Mouse (Mus musculus): ENCODE data around the gene Get4. TPM values are rescaled to one million over a fixed set of nuclear protein-coding genes. Genes with fewer than 3 reads are reported as not detected.
A peak's percentile ranks its signal among the peaks of the same experiment; 100 is the strongest.

Gene Get4
- 122 and 137 TPM in 2 replicates for polyA plus RNA-seq (2015; fragmentation: Nextera tagmentation; extraction: Ambion mirVana)

GRCm38 (mm10) chr5:139252081-139252909, at the start of gene Get4:
Gene Get4 (plus strand): TSS chr5:139252324.
- peaks cover 43% of the 10 kb centered on the region for H3K36me3 ChIP-seq (ENCODE audit: poor library complexity, severe bottlenecking)
- WGBS: under 1% methylated on average over 48 of the region's 90 CpGs
- ATAC-seq: peak; percentile 96

GRCm38 (mm10) chr5:139203312-139203711, 48.8 kb upstream of the Get4 start:
- WGBS: 90% methylated on average over 5 of the region's 5 CpGs
- no peak for ATAC-seq
- no peaks in the 10 kb centered on the region for H3K9me3 ChIP-seq (replicated peaks)
- H3K4me1 ChIP-seq: peaks cover 43% of the 10 kb centered on the region
- H3K27ac ChIP-seq: no peak overlapping the region
- no peak overlapping the region for H3K4me2 ChIP-seq
- no peak overlapping the region for H3K9ac ChIP-seq
- H3K36me3 ChIP-seq (ENCODE audit: poor library complexity, severe bottlenecking): 0 out of 2 replicates have a peak, but pooled peaks cover 5% of the 10 kb centered on the region
- no peaks in the 10 kb centered on the region for H3K27me3 ChIP-seq
- H3K4me3 ChIP-seq: no peak overlapping the region

More at GRCm38 (mm10) chr5:139252081-139252909, at the start of gene Get4:
- Histone ChIP-seq H3K4me1 (peaks cover 35% of the 10 kb centered on the region), H3K27ac (peak within 1 kb of the TSS; percentile 82), H3K27me3 (no peaks in the 10 kb centered on the region), H3K9me3 (replicated peaks) (no peaks in the 10 kb centered on the region), H3K4me2 (peak within 1 kb of the TSS; percentile 97), H3K9ac (peak within 1 kb of the TSS; percentile 90), H3K4me3 (peak within 1 kb of the TSS; percentile 84)

GRCm38 (mm10) chr5:139206081-139206480, 46.0 kb upstream of the Get4 start:
- no peak for ATAC-seq
- no peaks in the 10 kb centered on the region for H3K9me3 ChIP-seq (replicated peaks)
- peaks cover 34% of the 10 kb centered on the region for H3K4me1 ChIP-seq
- H3K27me3 ChIP-seq: no peaks in the 10 kb centered on the region
- 83% methylated on average over 4 of the region's 4 CpGs for WGBS
- no peak overlapping the region for H3K4me2 ChIP-seq
- H3K9ac ChIP-seq: no peak overlapping the region
- H3K4me3 ChIP-seq: no peak overlapping the region
- peaks cover 26% of the 10 kb centered on the region for H3K36me3 ChIP-seq (ENCODE audit: poor library complexity, severe bottlenecking)
- no peak overlapping the region for H3K27ac ChIP-seq

GRCm38 (mm10) chr5:139206525-139206924, 45.6 kb upstream of the Get4 start:
- ATAC-seq: no peak
- Histone ChIP-seq H3K9ac (no peak overlapping the region), H3K36me3 (ENCODE audit: poor library complexity, severe bottlenecking) (peaks cover 27% of the 10 kb centered on the region), H3K4me1 (peaks cover 30% of the 10 kb centered on the region), H3K4me2 (no peak overlapping the region), H3K27ac (no peak overlapping the region), H3K27me3 (no peaks in the 10 kb centered on the region), H3K9me3 (replicated peaks) (no peaks in the 10 kb centered on the region), H3K4me3 (no peak overlapping the region)
- WGBS: 76% methylated on average over 7 of the region's 7 CpGs

GRCm38 (mm10) chr5:139208183-139208582, 43.9 kb upstream of the Get4 start:
- H3K4me2 ChIP-seq: no peak overlapping the region
- H3K9me3 ChIP-seq (replicated peaks): no peaks in the 10 kb centered on the region
- no peak for ATAC-seq
- peaks cover 33% of the 10 kb centered on the region for H3K36me3 ChIP-seq (ENCODE audit: poor library complexity, severe bottlenecking)
- no peak overlapping the region for H3K4me3 ChIP-seq
- no peak overlapping the region for H3K27ac ChIP-seq
- peaks cover 21% of the 10 kb centered on the region for H3K4me1 ChIP-seq
- H3K27me3 ChIP-seq: no peaks in the 10 kb centered on the region
- no peak overlapping the region for H3K9ac ChIP-seq

- Histone ChIP-seq H3K4me3 (no peak overlapping the region), H3K27me3 (no peaks in the 10 kb centered on the region), H3K4me2 (no peak overlapping the region), H3K9ac (no peak overlapping the region), H3K27ac (no peak overlapping the region), H3K9me3 (replicated peaks) (no peaks in the 10 kb centered on the region), H3K4me1 (peaks cover 21% of the 10 kb centered on the region), H3K36me3 (ENCODE audit: poor library complexity, severe bottlenecking) (peaks cover 29% of the 10 kb centered on the region)
- 89% methylated on average over 10 of the region's 10 CpGs for WGBS
- no peak for ATAC-seq
These were observed 43.0 kb upstream of the Get4 start for GRCm38 (mm10) chr5:139208871-139209684.

- Histone ChIP-seq H3K4me3 (no peak overlapping the region), H3K36me3 (ENCODE audit: poor library complexity, severe bottlenecking) (peaks cover 29% of the 10 kb centered on the region), H3K9me3 (replicated peaks) (no peaks in the 10 kb centered on the region), H3K27ac (no peak overlapping the region), H3K27me3 (no peaks in the 10 kb centered on the region), H3K4me1 (peaks cover 18% of the 10 kb centered on the region), H3K4me2 (no peak overlapping the region), H3K9ac (no peak overlapping the region)
- ATAC-seq: no peak
- 94% methylated on average over 7 of the region's 7 CpGs for WGBS
These were observed 42.5 kb upstream of the Get4 start for GRCm38 (mm10) chr5:139209685-139210026.

GRCm38 (mm10) chr5:139211737-139212385, 40.3 kb upstream of the Get4 start:
- peaks cover 50% of the 10 kb centered on the region for H3K36me3 ChIP-seq (ENCODE audit: poor library complexity, severe bottlenecking)
- ATAC-seq: no peak
- H3K9me3 ChIP-seq (replicated peaks): no peaks in the 10 kb centered on the region

GRCm38 (mm10) chr5:139214298-139214697, 37.8 kb upstream of the Get4 start:
- H3K27me3 ChIP-seq: no peaks in the 10 kb centered on the region
- H3K9ac ChIP-seq: no peak overlapping the region
- peaks cover 4% of the 10 kb centered on the region for H3K4me1 ChIP-seq
- no peaks in the 10 kb centered on the region for H3K9me3 ChIP-seq (replicated peaks)
- H3K4me2 ChIP-seq: no peak overlapping the region
- no peak overlapping the region for H3K27ac ChIP-seq
- peaks cover 48% of the 10 kb centered on the region for H3K36me3 ChIP-seq (ENCODE audit: poor library complexity, severe bottlenecking)
- H3K4me3 ChIP-seq: no peak overlapping the region
- no peak for ATAC-seq

More at GRCm38 (mm10) chr5:139211737-139212385, 40.3 kb upstream of the Get4 start:
- WGBS: 85% methylated on average over 11 of the region's 11 CpGs
- Histone ChIP-seq H3K9ac (no peak overlapping the region), H3K4me3 (no peak overlapping the region), H3K4me1 (peaks cover 4% of the 10 kb centered on the region), H3K27ac (no peak overlapping the region), H3K4me2 (no peak overlapping the region), H3K27me3 (no peaks in the 10 kb centered on the region)

GRCm38 (mm10) chr5:139215184-139215583, 36.9 kb upstream of the Get4 start:
- Histone ChIP-seq H3K27ac (no peak overlapping the region), H3K27me3 (no peaks in the 10 kb centered on the region), H3K4me2 (no peak overlapping the region), H3K9me3 (replicated peaks) (no peaks in the 10 kb centered on the region), H3K36me3 (ENCODE audit: poor library complexity, severe bottlenecking) (peaks cover 42% of the 10 kb centered on the region), H3K4me3 (no peak overlapping the region), H3K9ac (no peak overlapping the region), H3K4me1 (peaks cover 4% of the 10 kb centered on the region)
- no peak for ATAC-seq
- 95% methylated on average over 5 of the region's 5 CpGs for WGBS

- Histone ChIP-seq H3K9ac (no peak overlapping the region), H3K36me3 (ENCODE audit: poor library complexity, severe bottlenecking) (peaks cover 40% of the 10 kb centered on the region), H3K27me3 (no peaks in the 10 kb centered on the region), H3K4me1 (peaks cover 4% of the 10 kb centered on the region), H3K4me3 (no peak overlapping the region), H3K27ac (no peak overlapping the region), H3K9me3 (replicated peaks) (no peaks in the 10 kb centered on the region), H3K4me2 (no peak overlapping the region)
- ATAC-seq: no peak
- 91% methylated on average over 2 of the region's 2 CpGs for WGBS
These were observed 36.0 kb upstream of the Get4 start for GRCm38 (mm10) chr5:139216121-139216520.

GRCm38 (mm10) chr5:139216774-139217173, 35.4 kb upstream of the Get4 start:
- Histone ChIP-seq H3K27ac (no peak overlapping the region), H3K36me3 (ENCODE audit: poor library complexity, severe bottlenecking) (peaks cover 43% of the 10 kb centered on the region)
- WGBS: 90% methylated on average over 3 of the region's 3 CpGs

More at GRCm38 (mm10) chr5:139216774-139217173, 35.4 kb upstream of the Get4 start:
- Histone ChIP-seq H3K27me3 (no peaks in the 10 kb centered on the region), H3K9ac (no peak overlapping the region), H3K4me3 (no peak overlapping the region), H3K9me3 (replicated peaks) (no peaks in the 10 kb centered on the region), H3K4me1 (peaks cover 2% of the 10 kb centered on the region), H3K4me2 (no peak overlapping the region)
- ATAC-seq: no peak

Measured in forebrain, embryonic 13.5 days (tissue).